Mouse (Mus musculus): ENCODE measurements around the gene Mpnd. TPM values are rescaled to one million over a fixed set of nuclear protein-coding genes. Genes with fewer than 3 reads are reported as not detected.
A peak's percentile ranks its signal among the peaks of the same experiment; 100 is the strongest.

Gene Mpnd
- polyA plus RNA-seq, 1 experiment from 2014 or later = 168 TPM

DNA sequence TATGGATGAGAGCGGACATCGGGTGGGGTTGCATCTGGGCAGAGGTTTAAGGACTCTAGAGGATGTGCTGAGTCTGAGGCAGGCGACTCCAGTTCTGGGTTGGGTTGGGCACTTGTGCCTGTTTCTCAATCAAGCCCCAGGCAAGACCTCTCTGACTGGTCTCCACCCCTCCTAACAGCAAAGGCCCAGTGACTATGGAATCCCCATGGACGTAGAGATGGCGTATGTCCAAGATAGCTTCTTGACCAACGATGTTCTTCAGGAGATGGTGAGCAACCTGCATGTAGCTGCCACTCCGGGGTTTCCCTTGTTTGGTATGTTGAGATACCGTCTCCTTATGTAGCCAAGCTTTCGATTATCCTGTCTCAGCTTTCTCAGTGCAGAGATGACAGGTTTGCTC is 9.8 kb downstream of the Mpnd start:
- 95% methylated on average over 9 of the region's 9 CpGs for WGBS
- Histone ChIP-seq H3K4me3 (no peak overlapping the region), H3K9me3 (replicated peaks) (no peaks in the 10 kb centered on the region), H3K4me2 (no peak overlapping the region), H3K9ac (no peak overlapping the region), H3K27ac (no peak overlapping the region), H3K4me1 (peaks cover 14% of the 10 kb centered on the region), H3K36me3 (ENCODE audit: poor library complexity, severe bottlenecking) (peaks cover 92% of the 10 kb centered on the region), H3K27me3 (no peaks in the 10 kb centered on the region)
- ATAC-seq = no peak

DNA sequence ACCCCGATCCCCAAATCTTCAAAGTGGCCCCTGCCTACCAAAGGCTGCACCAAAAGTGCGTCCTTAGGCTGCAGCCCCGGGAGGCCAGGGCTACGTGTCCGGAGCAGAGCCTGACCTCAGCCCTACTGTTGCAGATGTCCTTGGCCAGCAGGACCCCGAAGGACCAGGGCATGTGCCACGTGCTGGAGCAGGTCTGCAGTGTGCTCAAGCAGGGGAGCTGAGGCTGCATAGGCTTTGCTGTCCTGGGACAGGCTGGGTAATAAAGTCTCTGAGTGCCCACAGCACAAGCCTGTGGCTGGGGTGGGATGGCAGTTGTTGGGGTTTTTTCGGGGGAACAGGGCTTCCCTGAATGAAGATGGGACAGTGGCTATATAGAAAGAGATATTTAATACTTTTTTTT is 10.9 kb downstream of the Mpnd start:
- Histone ChIP-seq H3K36me3 (ENCODE audit: poor library complexity, severe bottlenecking) (peaks cover 90% of the 10 kb centered on the region), H3K27me3 (no peaks in the 10 kb centered on the region)
- WGBS = 85% methylated on average over 8 of the region's 8 CpGs

DNA sequence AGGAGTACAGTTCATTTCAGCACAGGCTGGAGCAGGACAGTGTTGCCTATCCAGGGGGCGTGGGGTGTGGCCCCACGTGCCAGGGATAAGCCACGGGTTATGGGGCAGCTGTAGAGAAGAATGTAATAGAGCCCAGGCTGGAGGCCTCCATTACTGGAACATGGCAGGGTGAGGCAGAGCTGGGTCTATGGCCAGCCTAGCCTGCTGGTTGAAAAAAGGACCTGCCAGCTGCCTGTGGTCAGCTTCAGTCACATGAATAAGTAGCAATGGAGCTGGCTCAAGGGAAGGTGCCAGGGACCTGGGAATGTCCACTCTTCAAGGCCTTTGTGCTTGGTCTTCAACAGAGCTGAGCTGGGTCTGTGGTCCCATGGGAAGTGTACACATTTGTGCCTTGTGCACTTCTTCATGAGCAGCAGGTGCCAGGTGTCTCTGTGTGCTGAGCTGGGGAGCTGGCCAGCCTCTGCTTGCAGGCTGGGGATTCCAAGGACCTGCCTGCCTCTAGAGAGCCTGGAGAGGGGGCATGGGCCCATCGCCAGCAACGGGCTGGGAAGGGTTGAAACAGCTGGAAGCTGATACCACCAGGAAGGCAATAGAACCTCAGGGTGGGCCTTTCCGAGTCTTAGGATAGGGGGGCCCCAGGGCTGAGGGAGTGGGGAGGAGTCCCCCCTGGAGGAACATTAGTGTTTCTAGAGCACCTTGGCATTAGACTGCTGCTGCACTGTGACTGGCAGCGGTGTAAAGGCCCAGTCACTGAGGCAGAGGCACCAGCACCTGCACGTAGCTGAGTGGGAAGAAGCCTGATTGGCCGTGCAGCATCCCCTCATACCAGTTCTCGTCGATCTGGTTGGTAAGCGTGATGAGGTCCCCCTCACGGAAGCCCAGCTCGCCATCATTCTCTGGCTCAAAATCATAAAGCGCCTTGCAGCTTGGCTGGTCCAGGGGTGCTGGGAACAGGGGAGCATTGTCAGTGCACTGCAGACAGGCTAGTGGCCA is 11.6 kb downstream of the Mpnd start:
- ATAC-seq = no peak
- 84% methylated on average over 15 of the region's 15 CpGs for WGBS

More for the DNA sequence above, 10.9 kb downstream of the Mpnd start:
- H3K4me2 ChIP-seq = no peak overlapping the region
- no peaks in the 10 kb centered on the region for H3K9me3 ChIP-seq (replicated peaks)
- no peak overlapping the region for H3K4me3 ChIP-seq
- peaks cover 4% of the 10 kb centered on the region; the same call in 1 of the 2 replicates for H3K4me1 ChIP-seq
- H3K9ac ChIP-seq = no peak overlapping the region
- ATAC-seq = no peak
- H3K27ac ChIP-seq = no peak overlapping the region

DNA sequence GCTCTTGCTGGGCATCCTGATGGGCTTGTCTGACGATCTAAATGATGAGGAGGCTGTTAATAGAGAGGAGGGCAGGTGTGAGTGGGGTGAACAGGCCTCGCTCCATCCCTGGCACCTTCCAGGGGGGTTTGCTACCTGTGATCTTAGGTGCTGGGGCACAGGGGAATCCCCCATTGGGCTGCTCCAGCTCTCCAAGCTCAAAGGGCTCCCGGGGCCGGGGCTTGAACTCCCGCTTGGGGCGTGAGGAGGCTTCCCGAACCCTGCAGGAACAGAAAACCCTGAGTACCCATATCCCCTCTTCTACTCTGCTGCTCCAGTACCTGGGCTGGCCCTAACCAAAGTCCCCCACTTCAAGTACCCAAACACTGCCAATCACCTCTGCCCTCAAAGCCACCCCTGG is 12.3 kb downstream of the Mpnd start:
- Histone ChIP-seq H3K4me1 (peaks cover 5% of the 10 kb centered on the region; the same call in 1 of the 2 replicates), H3K9me3 (replicated peaks) (no peaks in the 10 kb centered on the region), H3K9ac (no peak overlapping the region), H3K27me3 (no peaks in the 10 kb centered on the region), H3K4me2 (no peak overlapping the region), H3K36me3 (ENCODE audit: poor library complexity, severe bottlenecking) (peaks cover 78% of the 10 kb centered on the region), H3K4me3 (no peak overlapping the region), H3K27ac (no peak overlapping the region)
- 85% methylated on average over 7 of the region's 7 CpGs for WGBS
- ATAC-seq = no peak

More for the DNA sequence above, 11.6 kb downstream of the Mpnd start:
- H3K27me3 ChIP-seq = no peaks in the 10 kb centered on the region
- no peak overlapping the region for H3K4me2 ChIP-seq
- H3K27ac ChIP-seq = no peak overlapping the region
- no peaks in the 10 kb centered on the region for H3K4me1 ChIP-seq
- H3K36me3 ChIP-seq (ENCODE audit: poor library complexity, severe bottlenecking) = peaks cover 83% of the 10 kb centered on the region
- no peak overlapping the region for H3K9ac ChIP-seq
- H3K9me3 ChIP-seq (replicated peaks) = no peaks in the 10 kb centered on the region
- H3K4me3 ChIP-seq = no peak overlapping the region

DNA sequence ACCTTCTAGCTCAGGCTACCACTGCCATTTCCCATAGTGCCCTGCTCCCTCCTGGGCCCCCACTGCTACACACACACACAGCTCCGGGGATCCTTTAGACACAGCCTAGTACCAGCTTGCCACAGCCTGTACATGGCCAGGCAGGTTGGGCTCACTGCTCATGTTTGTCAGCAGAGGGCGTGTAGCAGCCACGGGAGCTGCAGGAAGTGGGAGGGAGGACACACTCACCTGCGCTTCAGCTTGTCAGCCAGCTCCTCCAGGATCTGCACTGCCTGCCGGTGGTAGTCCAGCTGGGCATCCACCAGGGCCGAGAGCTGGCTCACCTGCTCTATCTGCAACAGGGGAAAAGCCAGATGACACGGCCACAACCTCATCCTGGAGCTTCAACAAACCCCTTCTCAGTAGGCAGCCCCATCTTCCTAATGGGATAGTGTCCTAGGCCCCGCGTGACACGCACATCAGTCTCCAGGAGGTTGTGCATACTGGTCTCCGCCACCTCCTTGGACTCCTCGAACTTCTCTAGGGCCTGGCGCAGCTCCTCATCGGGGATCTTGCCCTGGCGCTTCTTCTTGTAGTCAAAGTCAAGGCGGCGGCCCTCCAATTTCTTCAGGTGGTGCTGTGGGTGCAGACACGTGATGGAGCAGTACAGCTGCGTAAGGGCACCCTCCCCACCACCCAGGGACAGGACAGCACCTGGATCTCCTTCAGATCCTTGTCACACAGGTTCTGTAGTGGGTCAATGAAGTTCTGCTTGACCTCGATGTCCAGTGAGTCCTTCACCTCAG is 13.0 kb downstream of the Mpnd start:
- 72% methylated on average over 20 of the region's 20 CpGs for whole genome bisulfite sequencing
- Histone ChIP-seq H3K27me3 (no peaks in the 10 kb centered on the region), H3K4me3 (no peak overlapping the region), H3K4me2 (no peak overlapping the region), H3K9me3 (replicated peaks) (no peaks in the 10 kb centered on the region), H3K36me3 (ENCODE audit: poor library complexity, severe bottlenecking) (peaks cover 74% of the 10 kb centered on the region), H3K9ac (no peak overlapping the region), H3K27ac (0 out of 2 replicates have a peak overlapping the region, but pooled peaks have one; percentile 10), H3K4me1 (peaks cover 6% of the 10 kb centered on the region; the same call in 1 of the 2 replicates)
- ATAC-seq = peak; percentile 23; the same call in 1 of the 2 replicates

DNA sequence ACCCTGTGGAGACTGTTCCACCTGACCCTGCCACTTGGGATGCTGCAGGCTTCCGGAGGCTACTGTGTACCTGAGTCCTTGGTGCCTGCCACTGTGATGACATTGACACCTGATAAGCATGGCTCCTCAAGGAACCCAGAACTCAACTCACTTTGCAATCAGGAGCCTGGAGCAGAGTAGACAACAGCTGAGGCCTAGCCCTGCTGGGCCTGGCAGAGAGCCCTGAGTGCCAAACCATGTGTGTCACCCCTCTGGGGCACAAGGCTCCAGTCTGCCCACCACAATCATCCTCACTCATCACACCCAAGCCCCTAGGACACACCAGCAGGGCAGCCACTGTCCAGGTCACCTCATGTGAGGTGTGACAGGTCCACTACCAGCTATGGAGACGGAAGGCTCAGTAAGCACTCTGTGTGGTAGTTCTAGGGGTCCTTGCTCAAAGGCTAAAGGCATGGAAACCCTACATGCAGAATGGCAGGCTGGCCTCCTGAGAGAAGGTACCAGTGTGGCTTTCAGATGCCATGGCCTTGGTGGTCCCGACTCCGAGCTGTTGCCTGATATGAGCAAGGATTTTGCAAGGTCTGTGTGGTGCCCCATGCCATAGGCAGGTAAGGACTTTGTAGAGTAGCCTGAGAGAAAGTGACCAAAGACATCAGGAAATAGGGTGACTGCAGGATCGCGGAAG is 15.0 kb downstream of the Mpnd start:
- ATAC-seq = no peak
- 0 out of 2 replicates have a peak overlapping the region, but pooled peaks have one; percentile 1 for H3K27ac ChIP-seq
- over 99% methylated on average over 6 of the region's 6 CpGs for WGBS
- H3K9ac ChIP-seq = no peak overlapping the region
- H3K4me1 ChIP-seq = peaks cover 6% of the 10 kb centered on the region; the same call in 1 of the 2 replicates
- H3K27me3 ChIP-seq = no peaks in the 10 kb centered on the region
- H3K36me3 ChIP-seq (ENCODE audit: poor library complexity, severe bottlenecking) = peaks cover 60% of the 10 kb centered on the region
- H3K9me3 ChIP-seq (replicated peaks) = no peaks in the 10 kb centered on the region
- no peak overlapping the region for H3K4me2 ChIP-seq
- no peak overlapping the region for H3K4me3 ChIP-seq

DNA sequence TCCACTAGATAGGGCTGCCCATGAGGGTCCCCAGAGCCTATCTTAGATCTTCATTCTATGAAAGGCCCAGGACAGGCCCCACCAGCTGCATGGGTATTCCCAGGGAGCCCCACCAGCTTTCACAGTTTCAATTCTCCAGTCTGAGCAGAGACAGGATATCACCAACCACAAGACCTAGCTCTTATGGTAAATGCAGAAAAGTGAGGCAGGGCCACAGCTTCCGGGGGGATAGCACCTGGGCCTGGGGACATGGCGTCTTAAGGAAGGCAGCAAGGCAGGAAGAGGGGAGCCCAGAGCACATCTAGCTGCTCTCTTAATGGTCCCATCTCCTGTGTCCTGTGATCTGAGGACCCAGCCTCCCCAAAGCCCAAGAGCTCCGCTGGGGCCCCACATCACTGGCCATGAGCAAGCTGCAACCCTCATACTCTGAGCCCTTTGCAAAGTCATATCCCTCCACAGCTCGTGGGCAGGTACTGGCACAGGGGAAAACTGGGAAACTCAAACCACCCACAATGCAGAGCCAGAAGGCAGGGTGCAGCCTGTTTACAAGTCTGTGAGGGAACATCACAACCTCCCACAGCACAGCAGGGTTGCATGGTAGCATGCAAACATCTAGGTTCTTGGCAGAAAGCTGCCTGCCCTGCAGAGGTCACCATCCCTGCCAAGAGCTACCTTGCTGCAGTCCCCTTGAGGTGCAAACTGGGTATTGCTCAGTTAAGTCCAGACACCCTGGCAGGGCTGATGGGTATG is 15.8 kb downstream of the Mpnd start:
- peaks cover 52% of the 10 kb centered on the region for H3K36me3 ChIP-seq (ENCODE audit: poor library complexity, severe bottlenecking)
- no peak overlapping the region for H3K4me2 ChIP-seq
- ATAC-seq = no peak
- 83% methylated on average over 4 of the region's 4 CpGs for WGBS
- no peak overlapping the region for H3K4me3 ChIP-seq
- no peaks in the 10 kb centered on the region for H3K27me3 ChIP-seq
- H3K9me3 ChIP-seq (replicated peaks) = no peaks in the 10 kb centered on the region
- no peak overlapping the region; the same call in 1 of the 2 replicates for H3K9ac ChIP-seq
- H3K4me1 ChIP-seq = peaks cover 6% of the 10 kb centered on the region; the same call in 1 of the 2 replicates
- peak overlapping the region; percentile 35; the same call in 1 of the 2 replicates for H3K27ac ChIP-seq

DNA sequence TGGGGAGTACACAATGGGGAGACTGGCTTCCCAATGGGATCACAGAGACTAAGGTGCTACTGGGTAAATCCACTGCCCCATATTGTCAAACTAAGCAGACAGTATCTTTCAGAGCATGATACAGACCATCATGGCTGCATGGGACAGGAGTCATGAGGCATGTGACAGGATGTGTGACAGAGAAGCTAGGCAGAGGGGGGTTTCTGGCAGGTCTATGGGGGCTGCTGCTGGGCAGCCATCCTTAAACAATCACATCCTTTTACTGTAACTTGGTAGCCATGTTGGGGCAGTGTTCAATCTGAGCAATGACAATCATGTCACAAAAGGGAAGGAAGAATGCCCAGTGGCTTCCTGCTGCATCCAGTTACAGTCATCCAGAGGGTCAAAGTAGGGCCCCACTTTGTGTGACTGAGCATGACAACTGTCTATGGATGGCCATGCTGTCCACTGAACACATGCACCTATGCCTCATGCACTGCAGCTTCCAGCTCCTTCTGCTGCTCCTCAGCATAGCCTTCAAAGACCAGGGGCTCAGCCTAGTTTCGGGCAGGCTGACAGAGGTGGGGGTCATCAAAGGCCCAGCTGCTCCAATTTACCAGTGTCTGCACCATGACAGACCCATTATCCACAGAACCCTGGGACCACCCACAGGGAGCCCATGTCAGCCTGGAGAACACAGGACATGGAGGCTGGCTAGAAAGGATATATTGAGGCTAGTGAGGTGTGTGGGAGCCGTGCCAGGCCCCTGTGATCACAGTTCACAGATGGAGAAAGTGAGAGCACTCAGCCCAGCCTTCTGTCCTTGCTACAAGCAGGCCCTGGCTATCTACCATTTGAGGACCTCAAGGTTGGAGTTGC is 16.8 kb downstream of the Mpnd start:
- H3K4me3 ChIP-seq = no peak overlapping the region
- no peaks in the 10 kb centered on the region for H3K9me3 ChIP-seq (replicated peaks)
- peaks cover 44% of the 10 kb centered on the region for H3K36me3 ChIP-seq (ENCODE audit: poor library complexity, severe bottlenecking)
- WGBS = 68% methylated on average over 2 of the region's 2 CpGs
- no peak overlapping the region for H3K4me2 ChIP-seq
- ATAC-seq = no peak
- no peaks in the 10 kb centered on the region for H3K27me3 ChIP-seq
- H3K4me1 ChIP-seq = peaks cover 6% of the 10 kb centered on the region; the same call in 1 of the 2 replicates
- H3K27ac ChIP-seq = peak overlapping the region; percentile 35; the same call in 1 of the 2 replicates
- H3K9ac ChIP-seq = no peak overlapping the region; the same call in 1 of the 2 replicates

DNA sequence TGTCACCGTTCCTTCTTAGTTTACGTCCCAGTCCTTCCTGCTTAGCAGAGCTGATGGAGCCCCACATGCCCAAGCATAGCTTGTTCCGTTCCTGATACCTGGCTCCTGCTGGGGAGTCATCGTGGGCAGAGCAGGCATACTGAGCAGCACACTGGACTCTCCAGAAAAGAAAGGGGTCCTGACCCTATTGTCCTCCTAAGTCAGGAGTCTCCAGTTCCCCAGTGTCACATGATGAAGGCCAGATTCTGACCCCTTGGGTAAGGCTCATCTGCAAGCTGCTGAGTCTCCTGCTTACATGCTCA is 17.4 kb downstream of the Mpnd start:
- H3K4me3 ChIP-seq = no peak overlapping the region
- peak overlapping the region; percentile 3; the same call in 1 of the 2 replicates for H3K27ac ChIP-seq
- H3K36me3 ChIP-seq (ENCODE audit: poor library complexity, severe bottlenecking) = peaks cover 44% of the 10 kb centered on the region
- no peaks in the 10 kb centered on the region for H3K27me3 ChIP-seq
- WGBS = 86% methylated on average over 4 of the region's 4 CpGs
- ATAC-seq = no peak
- H3K9me3 ChIP-seq (replicated peaks) = no peaks in the 10 kb centered on the region
- H3K4me1 ChIP-seq = peaks cover 6% of the 10 kb centered on the region; the same call in 1 of the 2 replicates
- no peak overlapping the region for H3K9ac ChIP-seq
- no peak overlapping the region for H3K4me2 ChIP-seq

DNA sequence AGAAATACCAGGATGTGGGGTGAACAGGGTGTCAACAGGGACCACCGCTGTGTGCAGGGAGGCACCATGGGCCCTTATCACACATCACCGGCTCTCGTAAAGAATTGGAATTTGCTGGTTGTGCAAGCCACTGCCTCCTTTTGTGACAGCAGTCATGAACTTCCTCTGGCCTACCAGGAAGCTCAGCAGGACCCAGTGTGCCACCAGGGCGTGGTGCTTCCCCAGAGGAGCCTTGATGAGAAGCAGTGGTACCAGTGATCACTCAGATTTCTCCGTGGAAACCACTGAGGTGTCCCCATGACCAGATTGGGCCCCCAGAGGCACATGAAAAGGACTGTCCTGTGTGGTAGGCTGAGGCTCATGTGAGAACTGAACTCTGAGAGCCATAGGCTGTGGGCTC is 17.9 kb downstream of the Mpnd start:
- no peak overlapping the region for H3K27ac ChIP-seq
- H3K4me2 ChIP-seq = no peak overlapping the region
- 91% methylated on average over 5 of the region's 5 CpGs for WGBS
- no peaks in the 10 kb centered on the region for H3K9me3 ChIP-seq (replicated peaks)
- H3K27me3 ChIP-seq = no peaks in the 10 kb centered on the region
- no peak overlapping the region for H3K4me3 ChIP-seq
- peaks cover 44% of the 10 kb centered on the region for H3K36me3 ChIP-seq (ENCODE audit: poor library complexity, severe bottlenecking)
- peaks cover 6% of the 10 kb centered on the region; the same call in 1 of the 2 replicates for H3K4me1 ChIP-seq
- no peak for ATAC-seq
- H3K9ac ChIP-seq = no peak overlapping the region
